In the genomic region with DNA sequence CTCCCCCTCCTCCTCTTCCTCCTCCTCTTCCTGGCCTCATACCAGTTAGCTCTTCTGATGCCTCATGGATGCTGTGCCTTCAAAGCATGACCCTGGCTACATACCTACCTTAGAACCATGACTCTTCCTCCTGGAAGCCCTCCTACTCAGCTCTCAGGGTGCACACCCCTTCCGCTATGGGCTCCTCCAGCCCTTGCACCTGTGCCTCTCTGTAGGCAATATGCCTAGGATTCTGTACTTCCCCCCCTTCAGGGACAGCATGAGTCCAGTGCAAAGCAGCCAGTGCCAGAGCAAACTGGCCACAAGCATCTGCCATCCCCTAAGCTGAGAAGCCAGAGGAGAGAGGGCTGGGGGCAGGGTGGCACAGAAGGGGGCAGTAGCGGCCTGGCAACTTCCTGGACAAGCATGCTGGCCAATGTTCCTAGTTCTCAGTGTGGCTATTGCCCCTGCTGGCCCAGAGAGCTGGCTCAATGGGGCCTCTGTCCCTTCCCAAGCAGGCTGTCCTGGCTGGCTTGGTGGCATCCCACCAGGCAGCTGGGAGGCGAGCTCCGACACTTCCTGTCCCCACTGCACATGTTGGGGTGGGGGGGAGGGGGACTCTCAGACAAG, we compare ENCODE assay signal across 9 mouse cellular contexts. TPM values are rescaled to one million over a fixed set of nuclear protein-coding genes. Genes with fewer than 3 reads are reported as not detected.
A peak's percentile ranks its signal among the peaks of the same experiment; 100 is the strongest.
DNase-seq lines count a peak whose midpoint lies in the region; ATAC-seq and TF ChIP-seq lines count a peak whose summit lies in the region.
"Had no signal": no experiment of that assay in that cellular context is flagged by ENCODE, and none has a peak within 500 bp of the region (broad histone marks: within the 10 kb centered on the region; RNA-seq: fewer than 3 reads in every experiment).

No protein-coding gene starts in this region.

- H3K9ac ChIP-seq in liver, postnatal 0 days (replicated peaks) = no peak overlapping the region
- H3K9ac ChIP-seq: limb, embryonic 12.5 days had no signal

- H3K27ac ChIP-seq in liver, postnatal 0 days (ENCODE audit: low read depth) = no peak overlapping the region

- TF ChIP-seq CTCF in liver, postnatal 0 days (IDR thresholded peaks at IDR 0.05; ENCODE audit: low read depth) = 0 out of 2 replicates have a peak, but pooled peaks have one; percentile 4

- DNase-seq in liver, postnatal 0 days = no peak
- DNase-seq in liver = no peak
- DNase-seq in cerebellum, postnatal 36 days = peak; percentile 20 to 40
- DNase-seq in layer of hippocampus, postnatal 10 days (ENCODE audit: low spot score in 2 of 2) = peak; percentile 73 to 83
- peak; percentile 46 for DNase-seq in right cerebral cortex, postnatal 14 days
- no peak for DNase-seq in ovary, adult 18-20 months (ENCODE audit: low spot score)
- DNase-seq in kidney, postnatal 4 days = no peak
- no peak for DNase-seq in thymus, postnatal 36 days

- no peak for TF ChIP-seq EP300 in liver, postnatal 0 days (IDR thresholded peaks at IDR 0.05; ENCODE audit: low read depth)

- peaks cover 9% of the 10 kb centered on the region; the same call in 1 of the 2 replicates for H3K36me3 ChIP-seq in liver, postnatal 0 days (replicated peaks; ENCODE audit: insufficient read depth, low read length)

- 68% methylated on average over 4 of the region's 4 CpGs for whole genome bisulfite sequencing in liver, postnatal 0 days (ENCODE audit: insufficient replicate concordance)

- H3K4me3 ChIP-seq in liver, postnatal 0 days (ENCODE audit: low read depth, low read length) = no peak overlapping the region
- H3K4me3 ChIP-seq: limb, embryonic 12.5 days had no signal

- ATAC-seq in liver, postnatal 0 days = no peak

- peaks cover 35% of the 10 kb centered on the region for H3K4me1 ChIP-seq in liver, postnatal 0 days (ENCODE audit: insufficient read depth)

- no peak overlapping the region for H3K4me2 ChIP-seq in liver, postnatal 0 days (ENCODE audit: low read depth, low read length)
- H3K4me2 ChIP-seq: limb, embryonic 12.5 days had no signal

- no peaks in the 10 kb centered on the region for H3K9me3 ChIP-seq in liver, postnatal 0 days (ENCODE audit: low read length)
- H3K9me3 ChIP-seq: limb, embryonic 12.5 days had no signal

- H3K27me3 ChIP-seq in liver, postnatal 0 days (ENCODE audit: insufficient read depth, low read length) = no peaks in the 10 kb centered on the region
- H3K27me3 ChIP-seq: limb, embryonic 12.5 days had no signal

RNA-seq across cellular contexts. Expression of a gene that starts 28.8 kb away (rescaled TPM):
- polyA plus RNA-seq in liver, postnatal 0 days (2015; fragmentation: Nextera tagmentation; extraction: Ambion mirVana) = 13.7 and 13.8 TPM in 2 replicates
- 10 to 100 TPM; 52.0 to 55.7 TPM for total RNA-seq in layer of hippocampus, postnatal 10 days (2021)

RNA-seq across cellular contexts. Expression of a gene that starts 46.1 kb away (rescaled TPM):
- polyA plus RNA-seq in liver, postnatal 0 days (2015; fragmentation: Nextera tagmentation; extraction: Ambion mirVana) = 36.0 and 38.4 TPM in 2 replicates
- total RNA-seq in layer of hippocampus, postnatal 10 days (2021) = 10 to 100 TPM; 25.4 to 26.7 TPM

Comparison
In these comparisons a context has a peak if more than half of its experiments do, and no peak if none do; other contexts are left out.
1. DNase-seq: peak in cerebellum, postnatal 36 days (2 of 2), layer of hippocampus, postnatal 10 days (2 of 2) and right cerebral cortex, postnatal 14 days (single experiment); none in liver, postnatal 0 days (single experiment), liver (single experiment), ovary, adult 18-20 months (single experiment), kidney, postnatal 4 days (0 of 2) and thymus, postnatal 36 days (0 of 2).